Mouse (Mus musculus): ENCODE measurements around the gene Efcab8.

DNA sequence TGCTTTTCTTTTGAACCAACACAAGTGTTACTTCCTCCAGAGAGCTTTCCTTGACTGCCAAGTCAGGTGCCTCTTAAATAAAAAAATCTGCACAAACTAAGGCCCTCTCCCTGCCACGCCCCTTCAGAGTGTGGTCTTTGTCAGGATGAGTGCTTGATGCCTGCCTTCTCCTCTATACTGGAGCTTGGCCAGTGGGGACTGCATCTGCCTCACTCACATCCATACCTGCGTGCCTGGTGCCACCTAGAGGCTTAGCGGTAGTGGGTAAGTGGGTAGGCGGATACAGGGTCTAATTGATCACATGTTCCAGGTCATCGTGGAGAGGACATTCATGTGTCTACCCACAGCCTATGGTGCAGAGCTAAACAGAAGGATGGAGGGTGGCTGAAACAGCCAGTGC is 15.4 kb downstream of the Efcab8 start:
- TF ChIP-seq CTCF (IDR thresholded peaks at IDR 0.05; ENCODE audit: low read depth) (peak; percentile 67), EP300 (IDR thresholded peaks at IDR 0.05; ENCODE audit: low read depth) (no peak)

Data from liver, embryonic 14.5 days (tissue).